Mouse (Mus musculus): ENCODE measurements around the gene Cdc42ep5.

DNA sequence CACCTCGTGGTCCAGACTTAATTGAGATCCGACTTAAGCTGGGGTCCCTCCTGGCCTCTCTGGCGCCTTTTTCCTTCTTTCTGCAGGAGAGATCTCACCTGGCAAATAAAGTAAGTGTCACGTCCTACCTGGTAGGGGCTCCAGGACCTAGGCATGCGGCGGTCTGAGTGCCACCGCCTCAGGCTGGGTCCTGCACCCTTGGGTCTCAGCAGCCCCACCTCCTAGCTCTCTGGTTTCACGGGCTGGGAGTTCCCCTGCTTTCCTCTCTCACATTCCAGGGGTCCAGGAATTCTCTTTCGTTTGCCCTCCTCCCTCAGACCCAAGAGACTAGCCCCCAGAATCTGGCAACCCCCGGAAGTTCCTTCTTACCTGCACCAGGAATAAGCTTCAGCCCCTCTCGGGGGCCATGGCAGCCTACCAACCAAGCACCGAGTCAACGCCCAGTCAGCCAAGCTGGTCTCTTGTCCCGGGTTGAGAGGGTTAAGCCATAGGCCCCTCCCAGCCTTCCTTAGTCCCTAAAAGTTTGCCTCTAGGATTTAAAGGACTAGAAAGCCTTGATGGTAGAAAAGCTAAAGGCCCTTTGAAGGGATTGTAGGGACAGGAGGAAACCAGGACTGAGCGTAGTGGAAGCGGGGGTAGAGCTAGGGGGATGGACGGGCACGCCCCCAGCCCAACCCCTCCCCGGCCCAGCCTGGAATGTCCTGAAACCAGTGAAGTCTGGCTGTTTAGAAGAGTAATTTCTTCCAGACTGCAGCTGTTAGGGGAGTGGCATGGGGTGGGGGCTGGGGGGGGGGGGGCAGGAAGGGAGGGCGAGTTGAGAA is at the start of gene Cdc42ep5:
- TF ChIP-seq POLR2A (IDR thresholded peaks at IDR 0.05; ENCODE audit: borderline replicate concordance, insufficient read depth, low read length) (no peak), CTCF (IDR thresholded peaks at IDR 0.05; ENCODE audit: borderline replicate concordance, insufficient read depth, low read depth, low read length) (no peak)

All from cerebellum, adult 2 months (tissue).